Mouse (Mus musculus) ovary, postnatal 10 days (tissue): ENCODE measurements at regions not wholly inside any gene's neighbourhood (a gene's known extent, or its start where the extent isn't known, plus 50 kb on each side); places are given as distances from the start of the nearest gene placed in this dataset.

Experiments used
- DNase-seq: peaks from one replicate; pipeline ENCODE4 v3.0.0; 2022; ENCODE audit warnings: low spot score

- no peak for DNase-seq
These were observed 237.5 kb downstream of the Gm45692 start for GRCm38 (mm10) chr8:26356801-26357200.

DNA sequence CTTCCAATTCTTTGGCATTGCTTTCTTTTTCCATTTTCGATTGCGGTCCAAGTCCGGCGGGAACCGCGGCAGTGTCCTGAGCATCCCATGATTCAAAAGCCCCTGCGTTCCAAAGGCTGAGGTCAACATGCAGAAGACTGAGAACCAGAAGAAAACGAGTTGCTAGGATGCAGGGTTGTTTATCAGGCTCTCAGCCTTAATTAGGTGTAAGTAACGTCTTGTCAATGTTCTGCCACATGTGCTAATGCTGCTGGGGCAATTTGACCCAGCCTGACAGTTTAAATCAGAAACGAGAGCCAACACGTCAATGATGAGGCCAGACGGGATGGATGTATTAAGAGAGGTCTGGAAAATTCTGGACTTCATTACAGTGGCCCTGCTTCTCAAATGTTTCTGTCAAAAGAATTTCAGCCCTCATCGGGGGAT lies 239.4 kb downstream of the Gm45692 start:
- no peak for DNase-seq

DNA sequence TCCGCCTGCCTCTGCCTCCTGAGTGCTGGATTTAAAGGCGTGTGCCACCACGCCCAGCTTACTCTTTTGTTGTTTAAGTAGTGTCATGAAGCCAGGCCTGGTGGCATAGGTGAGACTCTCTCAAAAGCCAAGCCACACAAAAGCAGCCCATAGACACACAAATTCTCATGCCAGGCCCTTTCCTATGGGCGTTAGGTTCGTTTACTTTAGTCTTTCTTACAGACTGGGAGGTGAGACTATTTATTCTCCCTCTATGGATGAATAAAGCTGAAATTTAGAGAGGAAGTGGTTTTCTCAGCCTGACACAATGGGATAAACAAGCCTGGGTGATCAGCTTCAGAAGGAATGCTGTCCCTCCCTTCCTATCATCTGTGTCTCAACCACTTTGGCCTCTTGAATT lies 243.0 kb downstream of the Gm45692 start:
- DNase-seq, result no peak

DNA sequence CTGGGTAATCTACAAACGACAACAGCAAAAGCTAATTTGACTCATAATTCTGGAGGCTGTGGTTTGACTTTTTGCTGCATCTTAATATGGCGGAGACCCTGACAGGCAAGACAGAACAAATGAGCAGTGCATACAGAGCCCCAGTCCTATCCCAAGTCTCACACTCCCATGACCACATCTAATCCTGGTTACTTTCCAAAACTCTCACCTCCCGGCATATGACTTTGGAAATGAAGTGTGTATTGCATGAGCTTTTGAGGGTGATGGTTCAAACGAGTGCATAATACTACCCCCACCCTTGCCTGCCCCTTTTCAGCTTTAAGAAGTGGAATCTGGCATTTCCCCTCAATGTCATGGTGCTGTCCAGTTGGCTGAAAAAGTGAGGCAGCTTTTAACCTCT lies 244.3 kb downstream of the Gm45692 start:
- no peak for DNase-seq

DNA sequence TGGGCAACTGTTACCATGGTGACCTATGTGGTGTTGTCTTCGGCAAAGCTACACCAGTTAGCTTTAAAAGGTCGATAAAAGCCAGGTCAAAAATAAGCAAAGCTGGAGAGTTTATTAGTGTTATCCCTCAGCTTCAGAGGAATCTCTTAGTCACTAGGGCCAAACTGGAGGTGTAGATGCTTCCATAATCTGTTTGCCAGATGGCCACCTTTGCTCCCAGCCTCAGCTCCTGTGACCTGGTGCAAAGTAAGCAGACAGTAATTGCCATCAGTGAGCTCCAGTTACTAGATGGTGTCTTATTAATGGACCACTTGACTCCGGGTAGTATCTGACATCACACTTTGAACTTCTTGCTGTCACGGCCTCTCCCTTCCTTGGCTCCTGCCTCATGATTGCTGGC lies 245.3 kb downstream of the Gm45692 start:
- no peak for DNase-seq

GRCm38 (mm10) chr8:26380668-26381067 lies 261.3 kb downstream of the Gm45692 start:
- no peak for DNase-seq

DNA sequence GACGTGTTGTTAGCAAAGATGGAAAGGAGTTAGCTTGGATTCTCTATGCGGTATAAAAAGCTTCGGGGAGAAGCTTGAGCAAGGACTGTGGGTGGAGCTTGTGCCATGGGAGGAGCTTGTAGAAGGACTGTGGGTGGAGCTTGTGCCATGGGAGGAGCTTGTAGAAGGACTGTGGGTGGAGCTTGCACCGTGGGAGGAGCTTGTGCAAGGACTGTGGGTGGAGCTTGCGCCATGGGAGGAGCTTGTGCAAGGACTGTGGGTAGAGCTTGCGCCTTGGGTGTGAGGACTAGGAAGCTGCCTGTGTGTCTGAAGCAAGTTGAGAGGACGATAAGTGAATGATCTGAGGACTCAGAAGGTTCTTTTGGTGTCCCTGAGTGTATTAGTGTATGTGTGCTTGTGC lies 263.1 kb downstream of the Gm45692 start:
- DNase-seq, result no peak

DNA sequence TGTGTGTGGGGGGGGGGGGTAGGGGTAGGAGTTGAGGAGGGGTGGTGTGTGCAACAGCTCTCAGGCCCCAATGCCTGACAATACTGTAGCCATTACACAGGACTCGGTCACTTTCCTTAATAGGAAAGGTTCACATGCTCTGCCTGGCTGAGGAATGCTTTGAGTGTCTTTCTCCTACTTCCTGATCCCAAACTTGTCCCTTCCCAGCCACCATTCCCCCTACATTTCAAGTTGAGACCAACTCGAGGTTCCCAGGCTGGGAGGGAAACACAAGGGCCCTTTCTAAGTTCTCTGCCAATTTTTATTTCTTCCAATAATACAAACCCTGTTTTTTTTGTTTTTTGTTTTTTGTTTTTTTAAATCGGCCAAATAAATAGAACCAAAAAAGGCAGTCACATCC lies 264.6 kb downstream of the Gm45692 start:
- DNase-seq, result no peak

DNA sequence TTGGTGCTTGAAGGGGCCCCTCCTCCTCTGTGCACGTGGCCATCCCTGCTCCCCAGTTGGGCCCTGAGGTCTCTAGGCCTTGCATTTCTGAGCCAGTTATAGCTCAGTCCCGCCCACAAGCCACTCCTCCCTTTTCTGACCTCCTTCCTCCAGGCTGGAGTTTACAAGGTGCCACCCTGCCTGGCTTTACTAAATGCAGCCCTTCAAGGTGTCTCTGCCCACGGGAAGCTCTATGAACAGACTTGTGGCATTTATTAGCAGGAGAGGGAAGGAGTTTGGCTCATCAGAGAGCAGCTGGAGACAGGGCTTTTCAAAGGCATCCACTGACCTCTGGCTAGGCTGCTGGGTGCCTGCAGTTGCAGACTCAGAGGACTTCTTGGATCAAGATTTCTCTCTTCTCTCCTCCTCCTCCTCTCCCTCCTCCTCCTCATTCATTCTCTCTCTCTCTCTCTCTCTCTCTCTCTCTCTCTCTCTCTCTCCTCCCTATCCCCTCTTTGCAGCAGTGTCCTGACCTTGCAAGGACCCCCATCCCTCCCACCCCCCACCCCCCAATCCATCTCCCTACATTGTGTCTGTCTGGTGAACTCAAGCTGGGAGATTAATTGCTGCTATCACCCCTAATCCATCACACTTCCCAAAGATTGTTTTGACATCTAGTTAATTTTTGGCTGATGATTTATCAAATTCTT lies 265.1 kb downstream of the Gm45692 start:
- no peak for DNase-seq

- no peak for DNase-seq
These were observed 265.6 kb downstream of the Gm45692 start for GRCm38 (mm10) chr8:26384994-26385345.

DNA sequence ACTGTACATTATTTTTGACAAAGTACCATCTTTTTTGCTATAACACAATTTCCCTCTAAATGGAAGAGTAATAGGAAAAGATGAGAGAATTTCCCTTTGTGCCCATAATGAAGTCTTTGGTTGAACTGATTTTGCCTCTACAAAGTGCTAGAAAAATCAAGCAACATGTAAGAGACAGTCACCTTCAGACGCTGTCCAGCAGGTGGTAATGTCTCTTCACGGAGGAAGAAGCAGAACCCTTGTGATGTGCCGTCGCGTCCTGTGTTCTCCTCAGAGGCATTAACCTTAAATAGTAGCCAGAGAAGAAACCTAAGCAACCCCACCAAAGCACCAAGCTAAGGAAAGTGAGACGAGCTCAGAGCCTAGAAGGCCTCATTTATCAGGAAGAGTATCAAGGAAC lies 275.7 kb downstream of the Gm45692 start:
- no peak for DNase-seq

GRCm38 (mm10) chr8:26420002-26420401 lies 300.7 kb downstream of the Gm45692 start:
- DNase-seq, result no peak

DNA sequence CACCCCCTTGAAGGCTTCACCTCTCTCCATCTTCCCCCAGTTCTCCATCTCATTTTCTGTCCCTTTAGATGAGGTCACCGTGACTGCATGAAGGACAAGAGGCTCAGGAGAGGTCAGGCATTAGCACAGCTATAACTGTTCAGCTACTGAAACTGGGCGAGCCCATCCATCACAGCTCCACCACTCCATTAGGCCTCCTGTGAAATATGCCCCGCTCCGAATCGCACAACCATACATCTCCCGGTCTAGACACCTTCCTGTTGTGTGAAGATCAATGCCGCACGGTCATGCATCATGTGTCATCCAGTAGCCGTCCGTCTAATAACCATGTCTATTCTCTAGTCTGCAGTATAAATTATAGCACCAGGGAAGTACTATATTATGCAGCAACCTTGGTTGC lies 301.2 kb downstream of the Gm45692 start:
- no peak for DNase-seq

DNA sequence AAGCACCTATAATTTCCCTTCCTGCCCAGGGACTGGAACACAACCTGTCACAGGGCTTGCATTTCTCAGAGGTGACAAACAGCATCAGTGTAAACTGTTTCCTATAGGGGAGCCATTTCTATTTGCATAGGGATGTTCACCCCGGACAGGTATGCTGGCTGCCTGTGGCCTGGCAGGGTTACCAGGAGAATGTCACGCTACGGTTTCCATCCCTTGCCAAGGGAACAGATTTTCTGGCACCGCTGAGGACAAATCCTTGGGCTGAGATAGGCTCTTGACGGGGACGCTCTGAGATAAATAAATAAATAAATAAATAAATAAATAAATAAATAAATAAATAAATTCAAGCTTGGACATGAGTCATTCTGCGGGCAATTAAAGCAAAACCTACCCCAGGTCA lies 308.0 kb downstream of the Gm45692 start:
- no peak for DNase-seq

- DNase-seq, result no peak
These were observed 310.5 kb downstream of the Gm45692 start for GRCm38 (mm10) chr8:26429751-26430327.

GRCm38 (mm10) chr8:26432161-26432919 lies 313.0 kb downstream of the Gm45692 start:
- no peak for DNase-seq

GRCm38 (mm10) chr8:26436236-26436635 lies 316.9 kb downstream of the Gm45692 start:
- DNase-seq, result no peak

GRCm38 (mm10) chr8:26437571-26437970 lies 318.2 kb downstream of the Gm45692 start:
- no peak for DNase-seq

- DNase-seq, result no peak
These were observed 319.0 kb downstream of the Gm45692 start for GRCm38 (mm10) chr8:26438246-26438862.

DNA sequence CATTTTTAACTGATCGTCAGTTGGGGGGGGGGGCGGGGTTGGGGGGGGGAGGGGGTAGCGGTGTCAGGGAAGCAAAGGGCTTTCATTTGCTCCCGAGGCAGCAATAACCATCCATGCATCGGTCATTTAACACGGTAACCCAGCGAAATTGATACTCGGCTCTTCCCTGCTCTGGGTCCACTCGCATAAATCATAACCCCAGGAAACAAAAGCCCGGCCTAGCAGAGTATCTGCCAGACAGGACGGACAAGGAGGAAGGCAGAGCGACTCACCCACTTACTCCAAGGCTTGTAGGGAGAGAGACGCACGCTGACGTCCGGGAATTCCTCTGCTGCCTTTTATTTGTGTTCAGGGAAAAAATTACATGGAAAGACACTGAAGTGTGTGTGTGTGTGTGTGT lies 319.5 kb downstream of the Gm45692 start:
- no peak for DNase-seq

DNA sequence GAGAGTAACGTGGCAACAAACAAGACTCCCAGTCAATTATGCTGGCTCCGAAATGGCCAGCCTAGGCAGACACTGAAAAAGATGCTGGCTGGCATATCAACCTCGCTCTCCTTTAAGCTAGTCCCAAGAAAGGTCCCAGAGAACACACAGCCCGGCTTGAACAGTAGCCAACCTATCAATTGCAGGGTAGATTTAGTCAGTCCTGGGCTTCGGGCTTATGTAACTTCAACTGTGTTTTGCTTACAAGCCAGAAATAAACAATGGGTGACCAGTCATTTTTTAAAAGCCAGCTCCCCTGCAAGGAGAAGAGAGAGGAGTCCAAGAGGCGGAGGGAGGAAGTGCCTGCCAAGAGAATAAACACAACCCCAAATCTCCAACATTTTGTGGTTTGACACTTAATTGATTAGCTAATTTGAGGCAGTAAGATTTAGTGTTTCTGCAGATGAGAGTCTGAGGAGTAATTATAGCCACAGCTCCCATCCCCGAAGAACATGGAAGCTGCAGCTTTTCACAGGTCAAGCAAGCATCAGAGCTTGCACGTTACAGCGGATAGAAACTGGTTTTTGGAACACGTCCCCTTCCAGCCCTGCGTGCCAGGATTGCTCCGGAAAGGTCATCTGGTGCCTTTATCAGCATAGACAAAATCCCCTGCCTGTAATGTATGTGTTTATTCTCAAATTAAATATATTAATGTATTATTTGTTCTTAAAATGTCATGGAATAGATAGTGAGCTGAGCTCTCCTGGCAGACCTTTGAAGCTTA lies 322.1 kb downstream of the Gm45692 start:
- DNase-seq, result no peak

DNA sequence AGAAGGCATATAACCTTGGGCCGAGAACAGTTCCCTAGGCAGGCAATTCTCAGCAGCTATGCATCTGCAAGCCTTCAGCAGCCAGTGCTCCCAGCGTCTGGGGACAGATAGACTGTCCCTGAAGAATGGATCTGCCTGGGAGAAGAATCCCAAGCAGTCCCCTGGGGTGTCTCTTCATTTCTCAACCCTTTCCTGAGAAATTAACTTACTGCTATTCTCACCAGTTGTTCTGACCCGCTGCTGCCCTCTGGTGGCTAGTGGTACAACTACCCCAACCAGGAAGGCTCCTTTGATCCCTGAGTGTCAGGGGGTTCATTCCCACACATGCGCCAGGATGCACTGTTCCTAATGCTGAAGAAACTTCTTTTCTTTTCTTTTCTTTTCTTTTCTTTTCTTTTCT lies 323.7 kb downstream of the Gm45692 start:
- DNase-seq, result peak; percentile 45
